Mouse (Mus musculus) MEL (cell line): ENCODE results near the gene 9630041A04Rik. TPM values are rescaled to one million over a fixed set of nuclear protein-coding genes. Genes with fewer than 3 reads are reported as not detected.

Experiments
- DNase-seq: peaks from one replicate; pipeline ENCODE4 v3.0.0; 2011; ENCODE audit warnings: low read depth, low spot score
- H3K27ac ChIP-seq: 2 replicates; pipeline ENCODE4 v1.5.1; 2012; ENCODE audit warnings: low read depth, mild to moderate bottlenecking, control low read depth, low read length, moderate library complexity; ENCODE audit not compliant: control insufficient read depth
- H3K27me3 ChIP-seq, 2 experiments: fragments of 150-350 bp in 1 of 2; sonication (generic) in 1 of 2; 2 replicates each; pipeline ENCODE4 v1.6.1; 2012; ENCODE audit warnings: low read length in 2 of 2, mild to moderate bottlenecking in 2 of 2, improper control_type of control experiment in 1 of 2, moderate library complexity in 1 of 2; ENCODE audit not compliant: insufficient read depth in 2 of 2, control insufficient read depth in 1 of 2
- H3K36me3 ChIP-seq, 2 experiments: 2 replicates each; pipeline ENCODE4 v1.6.1; 2012 to 2014; ENCODE audit warnings: low read length in 2 of 2, improper control_type of control experiment in 1 of 2, inconsistent platforms in 1 of 2, mild to moderate bottlenecking in 1 of 2; ENCODE audit not compliant: insufficient read depth in 2 of 2, control insufficient read depth in 1 of 2
- H3K4me1 ChIP-seq, 2 experiments: fragments of 150-350 bp in 1 of 2; sonication (generic) in 1 of 2; 2 replicates each; pipeline ENCODE4 v1.6.1; 2012; ENCODE audit warnings: low read length in 2 of 2, improper control_type of control experiment in 1 of 2, mild to moderate bottlenecking in 1 of 2; ENCODE audit not compliant: insufficient read depth in 2 of 2, control insufficient read depth in 1 of 2
- H3K4me3 ChIP-seq, 2 experiments: fragments of 150-350 bp in 1 of 2; sonication (generic) in 1 of 2; 2 replicates each; pipeline ENCODE4 v1.5.1; 2012; ENCODE audit warnings: low read depth in 2 of 2, low read length in 2 of 2, mild to moderate bottlenecking in 2 of 2, moderate library complexity in 2 of 2, control low read depth in 1 of 2, improper control_type of control experiment in 1 of 2; ENCODE audit not compliant: control insufficient read depth in 1 of 2, insufficient read depth in 1 of 2
- H3K79me2 ChIP-seq: 2 replicates; pipeline ENCODE4 v1.6.1; 2012; ENCODE audit warnings: mild to moderate bottlenecking, low read length, moderate library complexity; ENCODE audit not compliant: control insufficient read depth, poor library complexity, insufficient read depth
- H3K9ac ChIP-seq: 2 replicates; pipeline ENCODE4 v1.6.1; 2012; ENCODE audit warnings: low read depth, mild to moderate bottlenecking, control low read depth, low read length, moderate library complexity; ENCODE audit not compliant: control insufficient read depth, poor library complexity, severe bottlenecking
- H3K9me3 ChIP-seq: fragments of 150-350 bp; sonication (generic); replicated peaks from 2 replicates; pipeline ENCODE4 v1.6.1; 2012; ENCODE audit warnings: mild to moderate bottlenecking, low read length, improper control_type of control experiment, moderate library complexity; ENCODE audit not compliant: insufficient read depth
- CHD2 ChIP-seq: IDR thresholded peaks from 2 replicates; pipeline ENCODE4 v1.6.1; 2011; ENCODE audit warnings: low read length, improper control_type of control experiment
- CTCF ChIP-seq, 3 experiments: IDR thresholded peaks in 2 of 3; conservative IDR thresholded peaks in 1 of 3; 2 replicates each; pipeline ENCODE4 v1.5.1; 2011 to 2012; ENCODE audit warnings: low read length in 3 of 3, low read depth in 2 of 3, mild to moderate bottlenecking in 2 of 3, improper control_type of control experiment in 1 of 3, inconsistent platforms in 1 of 3, mixed read lengths in 1 of 3, moderate library complexity in 1 of 3; ENCODE audit not compliant: control insufficient read depth in 1 of 3, insufficient read depth in 1 of 3, poor library complexity in 1 of 3, severe bottlenecking in 1 of 3
- E2F4 ChIP-seq: IDR thresholded peaks from 2 replicates; pipeline ENCODE4 v1.6.1; 2011; ENCODE audit warnings: low read depth, low read length, improper control_type of control experiment, borderline replicate concordance
- ELF1 ChIP-seq: IDR thresholded peaks from 2 replicates; pipeline ENCODE4 v1.6.1; 2014; ENCODE audit warnings: low read depth, mild to moderate bottlenecking, inconsistent platforms, low read length, improper control_type of control experiment, moderate library complexity
- ETS1 ChIP-seq: IDR thresholded peaks from 2 replicates; pipeline ENCODE4 v1.6.1; 2012; ENCODE audit warnings: low read depth, mild to moderate bottlenecking, inconsistent platforms, low read length, improper control_type of control experiment, moderate library complexity
- GABPA ChIP-seq: IDR thresholded peaks from 2 replicates; pipeline ENCODE4 v1.6.1; 2012; ENCODE audit warnings: low read depth, mild to moderate bottlenecking, inconsistent platforms, low read length, improper control_type of control experiment, moderate library complexity
- JUND ChIP-seq: IDR thresholded peaks from 2 replicates; pipeline ENCODE4 v1.6.1; 2011; ENCODE audit warnings: low read depth, mild to moderate bottlenecking, improper control_type of control experiment, low read length
- KAT2A ChIP-seq: conservative IDR thresholded peaks from 2 replicates; pipeline ENCODE4 v1.6.1; 2012; ENCODE audit warnings: low read depth, low read length, improper control_type of control experiment, inconsistent platforms
- MAFK ChIP-seq: IDR thresholded peaks from 2 replicates; pipeline ENCODE4 v1.6.1; 2011; ENCODE audit warnings: low read depth, mild to moderate bottlenecking, low read length, improper control_type of control experiment, borderline replicate concordance
- MAX ChIP-seq: IDR thresholded peaks from 2 replicates; pipeline ENCODE4 v1.6.1; 2011; ENCODE audit warnings: low read length, improper control_type of control experiment
- MEF2A ChIP-seq: IDR thresholded peaks from 2 replicates; pipeline ENCODE4 v1.6.1; 2014; ENCODE audit warnings: low read depth, mild to moderate bottlenecking, inconsistent platforms, low read length, improper control_type of control experiment; ENCODE audit not compliant: poor library complexity, insufficient replicate concordance, severe bottlenecking; ENCODE audit errors: extremely low read depth
- NELFE ChIP-seq: IDR thresholded peaks from 2 replicates; pipeline ENCODE4 v1.6.1; 2011; ENCODE audit warnings: low read depth, low read length, improper control_type of control experiment
- POLR2AphosphoS2 ChIP-seq: IDR thresholded peaks from 2 replicates; pipeline ENCODE4 v1.6.1; 2011; ENCODE audit warnings: low read length, improper control_type of control experiment
- RAD21 ChIP-seq: IDR thresholded peaks from 2 replicates; pipeline ENCODE4 v1.6.1; 2011; ENCODE audit warnings: mild to moderate bottlenecking, low read depth, low read length, improper control_type of control experiment
- SMC3 ChIP-seq: IDR thresholded peaks from 2 replicates; pipeline ENCODE4 v1.6.1; 2011; ENCODE audit warnings: low read depth, low read length, improper control_type of control experiment
- TAL1 ChIP-seq: IDR thresholded peaks from 2 replicates; pipeline ENCODE4 v1.6.1; 2012; ENCODE audit warnings: mild to moderate bottlenecking, inconsistent platforms, low read length, moderate library complexity, mixed read lengths
- TCF12 ChIP-seq: IDR thresholded peaks from 2 replicates; pipeline ENCODE4 v1.6.1; 2014; ENCODE audit warnings: low read depth, mild to moderate bottlenecking, inconsistent platforms, low read length, improper control_type of control experiment, moderate library complexity
- UBTF ChIP-seq: IDR thresholded peaks from 2 replicates; pipeline ENCODE4 v1.6.1; 2012; ENCODE audit warnings: low read depth, mild to moderate bottlenecking, inconsistent platforms, low read length, improper control_type of control experiment, moderate library complexity, borderline replicate concordance; ENCODE audit not compliant: insufficient read depth
- USF1 ChIP-seq: IDR thresholded peaks from 2 replicates; pipeline ENCODE4 v1.6.1; 2014; ENCODE audit warnings: low read depth, mild to moderate bottlenecking, inconsistent platforms, low read length, improper control_type of control experiment, moderate library complexity
- USF2 ChIP-seq, 2 experiments: IDR thresholded peaks; 2 replicates each; pipeline ENCODE4 v1.6.1; 2011 to 2012; ENCODE audit warnings: improper control_type of control experiment in 2 of 2, low read length in 2 of 2, borderline replicate concordance in 1 of 2, inconsistent platforms in 1 of 2, low read depth in 1 of 2, mild to moderate bottlenecking in 1 of 2; ENCODE audit not compliant: insufficient read depth in 1 of 2
- ZKSCAN1 ChIP-seq: IDR thresholded peaks from 2 replicates; pipeline ENCODE4 v1.6.1; 2012; ENCODE audit warnings: low read depth, mild to moderate bottlenecking, inconsistent platforms, low read length, improper control_type of control experiment, moderate library complexity
- polyA plus RNA-seq, 2 experiments: library from polyadenylated mRNA; stranded (reverse) in 1 of 2; unstranded in 1 of 2; fragments of >175 nt in 1 of 2; fragments of >200 nt in 1 of 2; gene quantifications; 2 replicates each; pipeline versions ENCODE4 v1.2.1 to v1.2.4; 2012; ENCODE audit warnings: low replicate concordance in 2 of 2, low read depth in 1 of 2; ENCODE audit not compliant: insufficient read length in 2 of 2, insufficient read depth in 1 of 2, missing spikeins in 1 of 2
- total RNA-seq: library from RNA; depleted of rRNA; stranded (reverse); fragments of 300-350 nt; gene quantifications from 2 replicates; pipeline ENCODE4 v1.2.3, GENCODE M21; 2012

The 9630041A04Rik gene
- total and polyA plus RNA-seq, 3 experiments, result not detected

DNA sequence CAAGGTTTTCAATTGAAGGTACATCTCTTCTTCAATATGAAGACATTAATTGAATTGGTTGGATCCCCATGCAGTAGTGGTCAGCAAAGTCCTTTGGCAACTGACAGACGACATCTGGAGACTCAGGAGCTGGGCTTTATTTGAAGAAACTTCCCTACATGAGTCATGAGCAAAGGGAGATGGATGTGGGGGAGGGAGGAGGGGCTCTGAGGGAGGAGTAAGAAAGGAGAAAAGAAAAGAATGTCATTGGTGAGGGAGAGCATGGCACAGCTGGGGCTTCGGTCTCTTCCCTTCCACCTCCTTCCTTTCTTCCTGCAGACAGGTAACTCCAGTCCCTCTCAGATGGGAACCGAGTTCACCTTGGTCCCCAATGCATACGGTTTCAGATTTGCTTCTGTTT, 61.2 kb downstream of the 9630041A04Rik start:
- H3K27ac ChIP-seq, result no peak overlapping the region
- TF ChIP-seq JUND (no peak), TCF12 (no peak), UBTF (no peak), POLR2AphosphoS2 (no peak), E2F4 (no peak), ZKSCAN1 (no peak), NELFE (no peak), ETS1 (no peak), USF2 (IDR thresholded peaks at IDR 0.05; ENCODE audit: borderline replicate concordance in 1 of 2, insufficient read depth in 1 of 2, low read depth in 1 of 2, low read length in 2 of 2) (no peak), TAL1 (no peak), KAT2A (no peak), ELF1 (no peak), SMC3 (no peak), CHD2 (no peak), MAFK (no peak), GABPA (no peak), USF1 (no peak)
- TF ChIP-seq, all 39 proteins: peak for 0
- no peak for DNase-seq
- H3K9ac ChIP-seq, result no peak overlapping the region
- no peaks in the 10 kb centered on the region for H3K27me3 ChIP-seq
- H3K9me3 ChIP-seq, result no peaks in the 10 kb centered on the region
- H3K4me1 ChIP-seq, result no peaks in the 10 kb centered on the region
- no peaks in the 10 kb centered on the region for H3K79me2 ChIP-seq
- H3K4me3 ChIP-seq, result no peak overlapping the region
- no peaks in the 10 kb centered on the region for H3K36me3 ChIP-seq

DNA sequence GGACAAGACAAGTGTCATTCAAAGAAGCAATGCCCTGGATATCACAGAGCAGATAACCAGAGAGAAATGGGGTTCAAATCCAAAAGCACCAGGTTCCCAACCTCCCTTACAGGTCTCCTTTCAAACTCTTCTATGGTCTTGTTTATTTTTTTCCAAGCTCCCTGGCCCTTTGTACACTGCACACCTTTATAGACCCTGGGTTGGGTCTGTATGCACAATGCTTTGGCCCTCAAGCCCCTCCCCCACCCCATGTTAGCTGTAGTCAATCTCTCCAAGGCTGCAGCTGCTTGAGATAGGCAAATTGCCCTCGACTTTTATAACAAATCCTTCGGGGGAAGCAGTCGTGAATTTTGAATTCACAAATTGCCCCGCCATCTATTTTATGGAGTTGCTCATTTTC, 63.2 kb downstream of the 9630041A04Rik start:
- H3K27ac ChIP-seq, result no peak overlapping the region
- no peak for DNase-seq
- no peaks in the 10 kb centered on the region for H3K27me3 ChIP-seq
- H3K4me1 ChIP-seq, result no peaks in the 10 kb centered on the region
- TF ChIP-seq MAX (no peak), KAT2A (no peak), CTCF (IDR thresholded peaks at IDR 0.05 in 2 of 3, conservative IDR thresholded peaks at IDR 0.05 in 1 of 3; ENCODE audit: control insufficient read depth in 1 of 3, insufficient read depth in 1 of 3, low read depth in 2 of 3, low read length in 3 of 3, poor library complexity in 1 of 3, severe bottlenecking in 1 of 3) (no peak), RAD21 (no peak), SMC3 (no peak), ETS1 (no peak), GABPA (no peak), MEF2A (no peak), UBTF (no peak), USF2 (IDR thresholded peaks at IDR 0.05; ENCODE audit: borderline replicate concordance in 1 of 2, insufficient read depth in 1 of 2, low read depth in 1 of 2, low read length in 2 of 2) (no peak)
- TF ChIP-seq, all 39 proteins: peak for 0
- Histone ChIP-seq H3K4me3 (no peak overlapping the region), H3K36me3 (no peaks in the 10 kb centered on the region), H3K9me3 (no peaks in the 10 kb centered on the region), H3K9ac (no peak overlapping the region), H3K79me2 (no peaks in the 10 kb centered on the region)
